Mouse (Mus musculus) thymus, postnatal 0 days (tissue): ENCODE results near the gene Tmem56. TPM values are rescaled to one million over a fixed set of nuclear protein-coding genes. Genes with fewer than 3 reads are reported as not detected.
A peak's percentile ranks its signal among the peaks of the same experiment; 100 is the strongest.

Source experiments
- DNase-seq: peaks from one replicate; pipeline ENCODE4 v3.0.0-alpha.2; 2015; ENCODE audit warnings: low spot score
- polyA plus RNA-seq: library from polyadenylated mRNA; unstranded; fragments of >200 nt; fragmentation: Nextera tagmentation; extraction: Ambion mirVana; gene quantifications from 2 replicates; pipeline ENCODE4 v1.2.1, GENCODE M21; 2015

Gene Tmem56
- polyA plus RNA-seq, 1 experiment from 2014 or later = 0.35 TPM

- no peak for DNase-seq
These were observed 40.6 kb downstream of the Tmem56 start for GRCm38 (mm10) chr3:121242111-121242936.

GRCm38 (mm10) chr3:121240362-121241040, 42.4 kb downstream of the Tmem56 start:
- no peak for DNase-seq

GRCm38 (mm10) chr3:121239096-121239495, 43.8 kb downstream of the Tmem56 start:
- DNase-seq = no peak

GRCm38 (mm10) chr3:121224763-121225162, 58.1 kb downstream of the Tmem56 start:
- no peak for DNase-seq

- DNase-seq = no peak
These were observed 58.7 kb downstream of the Tmem56 start for GRCm38 (mm10) chr3:121224185-121224584.

- no peak for DNase-seq
These were observed 60.9 kb downstream of the Tmem56 start for GRCm38 (mm10) chr3:121221987-121222386.

GRCm38 (mm10) chr3:121217011-121217410, 65.9 kb downstream of the Tmem56 start:
- DNase-seq = no peak

GRCm38 (mm10) chr3:121213501-121213900, 69.4 kb downstream of the Tmem56 start:
- DNase-seq = peak; percentile 73

GRCm38 (mm10) chr3:121212156-121212555, 70.7 kb downstream of the Tmem56 start:
- peak; percentile 42 for DNase-seq

GRCm38 (mm10) chr3:121208994-121209393, 73.9 kb downstream of the Tmem56 start:
- no peak for DNase-seq

GRCm38 (mm10) chr3:121206202-121206882, 76.6 kb downstream of the Tmem56 start:
- DNase-seq = no peak

- DNase-seq = no peak
These were observed 80.3 kb downstream of the Tmem56 start for GRCm38 (mm10) chr3:121202638-121203037.

- no peak for DNase-seq
These were observed 81.7 kb downstream of the Tmem56 start for GRCm38 (mm10) chr3:121201012-121201747.

- no peak for DNase-seq
These were observed 93.7 kb downstream of the Tmem56 start for GRCm38 (mm10) chr3:121189199-121189598.

- DNase-seq = no peak
These were observed 95.4 kb downstream of the Tmem56 start for GRCm38 (mm10) chr3:121187510-121187909.

GRCm38 (mm10) chr3:121186925-121187324, 96.0 kb downstream of the Tmem56 start:
- DNase-seq = no peak

GRCm38 (mm10) chr3:121185197-121185596, 97.7 kb downstream of the Tmem56 start:
- no peak for DNase-seq

- no peak for DNase-seq
These were observed 106.9 kb downstream of the Tmem56 start for GRCm38 (mm10) chr3:121176011-121176410.

GRCm38 (mm10) chr3:121174248-121174945, 108.5 kb downstream of the Tmem56 start:
- DNase-seq = no peak

- no peak for DNase-seq
These were observed 110.2 kb downstream of the Tmem56 start for GRCm38 (mm10) chr3:121172718-121173117.

GRCm38 (mm10) chr3:121171872-121172265, 111.0 kb downstream of the Tmem56 start:
- no peak for DNase-seq
